Mouse (Mus musculus): Measurements from ENCODE around the gene Slc25a48.

Slc25a48 gene

GRCm38 (mm10) chr13:56438211-56439075, at the start of gene Slc25a48:
TSS of gene Slc25a48 (plus strand) at chr13:56438355.
- no peak for DNase-seq (ENCODE audit: extremely low read depth, insufficient read length, low spot score)

DNA sequence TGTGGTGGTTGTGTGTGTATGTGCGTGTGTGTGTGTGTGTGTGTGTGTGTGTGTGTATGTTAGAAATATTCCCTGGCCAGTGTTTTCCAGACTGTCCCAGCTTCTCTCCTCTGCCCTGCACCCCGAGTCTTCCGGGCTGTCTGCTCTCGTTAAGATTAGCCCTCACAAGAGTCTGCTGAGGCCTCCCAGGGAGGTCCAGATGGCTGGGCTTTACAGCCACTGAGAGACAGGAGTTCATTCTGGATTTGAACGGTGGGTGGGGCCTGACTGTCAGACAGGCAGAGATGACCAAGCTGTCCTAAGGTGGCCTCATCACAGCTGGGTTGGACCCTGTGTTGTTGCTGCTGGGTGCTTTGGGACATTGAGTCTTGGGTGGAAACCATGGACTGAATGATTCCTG, 40.6 kb upstream of the Slc25a48 start:
- no peak for DNase-seq (ENCODE audit: extremely low read depth, insufficient read length, low spot score)

DNA sequence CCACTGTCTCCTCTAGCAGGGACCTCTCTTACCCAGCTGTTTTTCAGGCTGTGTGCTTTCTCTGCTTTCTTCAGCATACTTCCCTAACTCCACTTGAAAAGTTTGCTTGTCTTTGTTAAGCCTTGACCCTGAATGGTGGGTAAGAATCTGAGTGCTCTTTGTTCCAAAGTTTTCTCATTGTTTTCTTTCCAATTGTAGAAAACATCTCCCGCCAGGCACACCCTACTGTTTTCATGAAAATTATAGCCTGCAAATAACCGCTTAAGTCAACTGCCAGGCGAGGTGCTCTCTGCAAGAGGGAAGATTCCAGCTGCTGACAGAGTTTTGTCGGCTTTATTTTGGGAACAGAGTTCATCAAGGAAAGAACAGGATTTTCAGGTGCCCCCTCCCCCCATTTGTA, 37.0 kb upstream of the Slc25a48 start:
- DNase-seq (ENCODE audit: extremely low read depth, insufficient read length, low spot score): no peak

- no peak for DNase-seq (ENCODE audit: extremely low read depth, insufficient read length, low spot score)
Measured at GRCm38 (mm10) chr13:56403381-56404086, 34.6 kb upstream of the Slc25a48 start.

- DNase-seq (ENCODE audit: extremely low read depth, insufficient read length, low spot score): no peak
Measured at GRCm38 (mm10) chr13:56404511-56405140, 33.5 kb upstream of the Slc25a48 start.

DNA sequence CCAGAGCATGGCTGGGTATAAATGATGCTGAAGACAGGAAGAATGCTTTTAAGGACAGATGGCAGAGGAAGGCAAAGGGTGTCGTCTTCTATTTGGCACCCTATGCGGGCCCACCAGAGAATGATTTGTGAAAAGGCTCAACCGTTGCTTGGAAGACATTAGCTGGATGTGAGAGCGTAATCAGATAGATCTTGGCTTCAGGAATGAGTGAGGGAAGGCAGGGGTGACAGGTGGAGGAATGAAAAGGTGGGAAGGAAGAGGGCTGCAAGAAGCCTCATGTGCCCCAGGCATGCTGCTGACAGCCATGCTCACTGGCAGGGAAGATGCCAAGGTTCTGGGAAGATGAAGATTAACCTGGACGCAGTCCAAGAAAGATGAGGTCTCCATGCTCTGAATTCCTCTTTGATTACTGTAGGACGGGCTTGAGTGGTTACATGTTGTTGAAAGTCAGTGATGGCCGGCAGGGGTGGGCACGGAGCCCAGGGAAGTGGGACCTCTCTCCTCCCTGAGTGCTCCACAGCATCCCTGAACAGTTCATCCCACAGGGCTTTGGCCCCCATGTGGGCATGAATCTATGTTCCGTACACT, 25.8 kb upstream of the Slc25a48 start:
- DNase-seq (ENCODE audit: extremely low read depth, insufficient read length, low spot score): no peak

- DNase-seq (ENCODE audit: extremely low read depth, insufficient read length, low spot score): no peak
Measured at GRCm38 (mm10) chr13:56418685-56419483, 19.3 kb upstream of the Slc25a48 start.

GRCm38 (mm10) chr13:56419538-56419937, 18.6 kb upstream of the Slc25a48 start:
- no peak for DNase-seq (ENCODE audit: extremely low read depth, insufficient read length, low spot score)

- no peak for DNase-seq (ENCODE audit: extremely low read depth, insufficient read length, low spot score)
Measured at GRCm38 (mm10) chr13:56422072-56422723, 16.0 kb upstream of the Slc25a48 start.

DNA sequence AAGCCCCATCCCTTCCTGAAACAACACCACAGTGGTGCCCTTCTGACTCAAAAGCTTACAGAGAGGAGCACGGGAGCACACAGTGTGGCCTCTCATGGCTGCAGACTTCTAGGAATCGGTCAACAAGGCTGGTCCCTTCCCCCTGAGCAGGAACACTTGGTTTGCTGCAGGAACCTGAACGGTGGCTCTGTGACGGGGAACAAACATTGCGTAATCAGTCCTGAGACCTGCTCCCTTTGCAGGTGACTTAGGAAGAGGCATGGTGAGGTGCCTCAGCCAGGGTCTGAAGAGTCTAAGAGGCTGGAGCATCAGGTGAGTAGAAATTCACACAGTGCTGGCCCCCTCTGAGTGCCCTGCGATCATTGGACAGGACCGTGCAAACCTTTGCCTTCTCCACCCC, 12.2 kb upstream of the Slc25a48 start:
- no peak for DNase-seq (ENCODE audit: extremely low read depth, insufficient read length, low spot score)

DNA sequence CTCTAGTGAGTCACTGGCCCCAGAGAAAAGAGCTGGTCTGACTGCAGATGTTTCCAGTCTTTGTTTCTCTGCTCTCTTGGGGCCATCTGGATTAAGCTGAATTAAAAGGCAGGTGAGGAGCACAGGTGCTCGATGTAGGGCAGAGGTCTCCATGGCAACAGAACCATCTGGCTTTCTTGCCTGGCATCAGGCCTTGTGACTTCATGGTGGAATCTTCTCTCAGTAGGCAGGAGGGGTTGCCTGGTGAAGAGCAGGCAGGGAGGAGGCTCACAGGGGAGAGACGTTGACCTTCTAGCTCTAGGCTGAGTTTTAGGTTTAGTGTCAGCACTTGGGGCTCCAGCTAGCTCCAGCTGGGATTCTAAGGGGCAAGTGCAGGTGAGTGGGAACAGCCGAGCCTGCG, 11.8 kb upstream of the Slc25a48 start, which contains the start of gene Gm3045:
Gene Gm3045, plus strand, starts transcription at position 230 of the 400 bp plus-strand sequence.
- no peak for DNase-seq (ENCODE audit: extremely low read depth, insufficient read length, low spot score)

GRCm38 (mm10) chr13:56428724-56429500, 9.2 kb upstream of the Slc25a48 start:
- DNase-seq (ENCODE audit: extremely low read depth, insufficient read length, low spot score): peak; percentile 61

- no peak for DNase-seq (ENCODE audit: extremely low read depth, insufficient read length, low spot score)
Measured at GRCm38 (mm10) chr13:56432496-56432895, 5.7 kb upstream of the Slc25a48 start.

DNA sequence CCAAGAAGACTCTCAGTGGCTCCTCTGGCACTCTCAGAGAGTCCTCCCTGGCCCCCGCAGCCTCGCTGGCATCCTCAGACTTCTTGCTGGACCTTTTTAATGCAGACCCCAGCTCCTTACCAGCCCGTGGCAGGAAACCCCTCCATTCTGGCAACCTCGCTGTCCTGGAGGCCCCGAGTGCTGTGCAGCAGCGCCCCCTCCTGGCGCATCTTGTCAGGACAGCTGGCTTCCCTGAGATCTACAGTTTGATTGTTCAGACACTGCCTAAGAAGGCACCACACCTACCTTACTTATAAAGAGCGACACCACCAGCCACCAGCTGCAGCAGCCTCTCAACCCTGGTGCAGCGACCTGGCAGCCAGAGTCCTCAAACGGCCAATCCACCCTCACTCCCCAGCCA, 4.7 kb upstream of the Slc25a48 start:
- peak; percentile 72 for DNase-seq (ENCODE audit: extremely low read depth, insufficient read length, low spot score)

- peak; percentile 82 for DNase-seq (ENCODE audit: extremely low read depth, insufficient read length, low spot score)
Measured at GRCm38 (mm10) chr13:56434311-56434751, 3.8 kb upstream of the Slc25a48 start.

DNA sequence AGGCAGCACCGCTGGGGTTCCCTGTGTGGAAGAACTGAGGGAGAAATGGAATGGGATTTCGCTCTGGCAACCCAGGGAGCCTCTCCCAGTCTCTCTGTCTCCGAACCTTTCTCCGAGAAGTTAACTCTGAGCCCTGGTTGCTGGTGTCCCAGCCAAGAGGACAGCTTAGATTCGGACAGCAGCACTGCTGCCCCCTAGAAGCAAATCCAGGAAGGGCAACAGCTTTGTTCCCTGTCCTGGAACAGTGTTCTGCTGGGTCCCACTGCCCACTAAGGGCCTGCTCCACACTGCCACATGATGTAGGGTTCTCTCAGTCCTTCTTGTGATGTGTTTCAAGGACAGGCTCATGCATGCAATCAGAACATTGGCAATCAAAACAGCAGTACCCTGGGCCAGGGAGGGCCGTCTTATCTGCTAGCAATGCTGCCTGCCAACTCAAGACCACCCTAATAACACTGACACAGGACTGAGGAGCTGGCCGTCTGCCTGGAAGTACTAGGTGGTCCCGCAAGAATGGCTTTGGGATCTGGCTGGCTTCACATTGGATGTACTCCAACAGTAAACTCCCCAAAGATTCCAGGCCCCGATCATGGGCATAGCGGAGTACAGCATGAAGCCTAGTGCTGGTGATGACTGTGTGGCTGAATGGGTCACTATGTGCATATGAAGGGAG, 2.4 kb upstream of the Slc25a48 start:
- DNase-seq (ENCODE audit: extremely low read depth, insufficient read length, low spot score): no peak

- no peak for DNase-seq (ENCODE audit: extremely low read depth, insufficient read length, low spot score)
Measured at GRCm38 (mm10) chr13:56443411-56443810, 5.3 kb downstream of the Slc25a48 start.

DNA sequence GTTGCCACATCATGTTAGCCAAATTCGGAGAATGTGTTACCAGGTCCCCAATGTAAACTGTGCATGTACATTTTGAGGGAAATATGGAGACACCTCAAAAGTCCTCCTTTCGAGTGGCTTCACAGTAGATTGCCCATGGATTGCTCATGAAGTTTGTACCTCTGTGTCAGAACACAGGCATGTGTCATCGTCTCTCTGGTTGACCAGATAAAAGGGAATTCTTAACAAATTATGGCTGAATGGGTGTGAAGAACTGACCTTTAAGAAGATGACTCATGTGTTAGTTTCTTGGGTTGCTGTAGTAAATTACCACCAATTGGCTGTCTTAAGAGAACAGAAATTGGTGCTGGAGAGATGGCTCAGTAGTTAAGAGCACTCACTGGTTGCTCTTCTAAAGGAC, 6.0 kb downstream of the Slc25a48 start:
- DNase-seq (ENCODE audit: extremely low read depth, insufficient read length, low spot score): peak; percentile 64
